Mouse (Mus musculus) cerebellum, adult 2 months (tissue): ENCODE results near the gene Gm45785.

ENCODE experiments used
- CTCF ChIP-seq: fragments of 200-500 bp; IDR thresholded peaks from 2 replicates; pipeline ENCODE4 v1.5.1; 2011; ENCODE audit warnings: low read depth, mild to moderate bottlenecking, control low read depth, low read length, moderate library complexity, borderline replicate concordance; ENCODE audit not compliant: insufficient read depth
- POLR2A ChIP-seq: fragments of 200-500 bp; IDR thresholded peaks from 2 replicates; pipeline ENCODE4 v1.6.1; 2011; ENCODE audit warnings: low read length, control low read depth, borderline replicate concordance; ENCODE audit not compliant: insufficient read depth

DNA sequence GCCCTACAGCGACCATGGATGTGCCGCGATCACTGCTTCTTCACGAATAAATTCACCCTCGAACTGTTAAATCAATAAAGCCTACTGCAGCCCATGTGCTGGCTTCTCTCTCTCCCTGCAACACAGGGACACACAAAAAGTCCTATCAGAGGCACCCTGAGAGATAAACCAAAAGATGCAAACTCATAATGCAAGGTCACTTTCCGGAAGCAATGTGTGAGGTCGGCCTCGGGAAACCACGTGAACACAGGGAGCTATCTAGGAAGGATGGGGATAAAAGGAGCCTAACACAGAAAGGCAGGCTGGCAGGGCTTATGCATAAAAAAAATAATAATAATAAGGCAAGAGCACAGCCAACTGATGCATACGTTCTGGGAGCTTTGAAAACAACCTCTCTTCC, 9.5 kb downstream of the Gm45785 start:
- no peak for TF ChIP-seq CTCF
- TF ChIP-seq POLR2A: no peak
